Mouse (Mus musculus) erythroblast, embryonic 14.5 days (primary cell): ENCODE results near the gene Sh3rf1.

Experiments used
- GATA1 ChIP-seq: IDR thresholded peaks from 2 replicates; pipeline ENCODE4 v1.6.1; 2012; ENCODE audit warnings: low read length, inconsistent platforms, mixed read lengths
- TAL1 ChIP-seq: IDR thresholded peaks from 3 replicates; pipeline ENCODE4 v1.6.1; 2012; ENCODE audit warnings: low read length, inconsistent platforms, mixed read lengths

DNA sequence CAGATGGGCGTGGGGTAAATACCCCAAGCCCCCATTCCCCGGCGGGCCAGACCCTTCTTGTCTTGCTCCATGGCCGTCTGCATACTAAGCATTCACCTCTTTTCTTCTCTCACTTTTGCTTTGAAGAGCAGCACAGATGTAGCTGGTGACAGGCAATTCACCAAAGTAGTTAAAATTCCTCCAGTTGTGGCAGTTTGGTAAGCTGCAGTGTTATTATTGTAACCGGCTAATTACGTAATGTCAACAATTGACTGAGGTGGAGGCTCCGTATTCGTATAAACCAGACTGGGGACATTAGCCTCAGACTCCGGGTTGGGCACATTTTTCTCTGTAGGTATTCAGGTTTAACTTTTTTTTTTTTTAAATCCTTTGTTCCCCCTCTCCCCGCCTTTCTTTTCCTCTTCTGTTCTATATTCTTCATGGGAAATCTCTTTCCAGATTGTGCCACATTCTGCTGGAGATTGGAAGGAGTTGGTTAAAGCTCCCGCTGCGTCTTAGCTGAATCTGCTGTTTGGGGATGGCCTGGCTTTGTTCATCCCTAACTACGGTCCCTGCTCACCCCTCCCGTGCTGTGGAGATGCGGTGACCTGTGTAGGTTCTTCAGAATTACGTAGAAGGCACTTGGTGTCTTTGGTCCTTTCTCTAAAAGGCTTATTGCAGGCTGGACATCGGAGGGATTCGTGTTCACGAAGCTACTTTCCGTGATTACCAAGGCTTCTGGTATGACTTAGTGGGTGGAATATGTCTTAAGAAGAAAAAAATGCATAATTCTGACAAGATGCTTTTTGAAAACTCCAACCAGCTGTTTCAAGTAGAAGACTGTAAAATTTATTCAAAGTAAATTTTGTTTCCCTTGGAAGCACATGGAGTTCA lies 86.1 kb downstream of the Sh3rf1 start:
- TF ChIP-seq GATA1: no peak
- no peak for TF ChIP-seq TAL1
